Mouse (Mus musculus): Measurements from ENCODE around the gene Gpx8.
"Not testable (repeated sequence)": the region's sequence is repeated elsewhere in the genome, so short reads cannot be mapped to it uniquely, and the experiment has no call there.

Gene Gpx8

DNA sequence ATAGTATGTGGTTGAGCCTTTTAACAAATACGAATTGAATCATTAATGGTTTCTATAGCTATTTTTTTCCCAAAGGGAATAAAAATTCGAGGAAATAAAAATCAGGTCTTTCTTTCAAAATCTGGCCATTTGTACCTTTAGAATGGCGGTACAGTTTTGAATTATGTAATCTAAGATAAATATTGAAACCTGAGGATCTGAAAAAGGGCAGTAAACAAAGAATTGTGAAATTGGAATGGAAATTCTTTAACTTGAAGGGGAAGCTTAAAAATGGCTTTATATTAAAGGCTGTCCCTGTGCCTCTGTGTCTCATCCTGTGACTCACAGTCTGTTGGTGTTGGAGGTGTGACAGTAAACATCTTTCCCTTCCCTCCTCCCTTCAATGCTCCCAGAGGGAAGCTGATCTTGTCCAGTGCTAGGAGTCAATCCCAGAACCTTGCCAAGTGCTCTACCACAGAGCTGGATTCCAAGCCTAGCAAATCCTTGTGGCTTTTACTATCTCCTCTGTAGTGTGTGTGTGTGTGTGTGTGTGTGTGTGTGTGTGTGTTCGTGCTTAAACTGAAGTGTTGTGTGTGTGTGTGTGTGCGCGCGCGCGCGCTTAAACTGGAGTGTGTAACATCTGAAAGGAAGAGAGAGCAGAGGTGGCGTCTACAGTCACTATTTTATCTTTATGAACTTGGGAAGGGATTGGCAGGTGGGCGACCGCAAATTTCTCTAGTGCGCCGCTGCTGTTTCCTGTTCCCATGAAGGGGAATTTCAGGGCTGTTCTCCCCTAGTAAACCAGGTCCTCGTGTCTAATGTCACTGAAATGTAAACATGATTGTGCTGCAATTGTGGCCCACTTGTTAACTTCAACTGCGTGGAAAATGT, 22.7 kb downstream of the Gpx8 start:
- no peak for DNase-seq

DNA sequence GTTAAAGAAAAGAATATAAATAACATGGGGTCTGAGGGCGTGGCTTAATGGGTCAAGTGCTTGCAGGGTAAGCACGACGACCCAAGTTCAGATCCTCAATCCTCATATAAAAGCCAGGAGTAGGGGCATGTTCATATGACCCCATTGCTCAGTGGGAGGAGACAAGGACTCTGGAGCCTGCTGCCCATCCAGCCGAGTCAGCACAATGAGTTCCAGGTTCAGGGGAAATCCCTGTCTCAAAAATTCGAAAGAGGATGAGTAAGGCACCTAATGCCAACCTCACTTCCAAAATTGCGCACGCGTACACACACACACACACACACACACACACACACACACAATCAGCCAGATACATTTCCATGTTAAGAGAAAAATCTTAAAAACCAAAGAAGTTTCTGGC, 23.7 kb downstream of the Gpx8 start:
- DNase-seq: no peak

DNA sequence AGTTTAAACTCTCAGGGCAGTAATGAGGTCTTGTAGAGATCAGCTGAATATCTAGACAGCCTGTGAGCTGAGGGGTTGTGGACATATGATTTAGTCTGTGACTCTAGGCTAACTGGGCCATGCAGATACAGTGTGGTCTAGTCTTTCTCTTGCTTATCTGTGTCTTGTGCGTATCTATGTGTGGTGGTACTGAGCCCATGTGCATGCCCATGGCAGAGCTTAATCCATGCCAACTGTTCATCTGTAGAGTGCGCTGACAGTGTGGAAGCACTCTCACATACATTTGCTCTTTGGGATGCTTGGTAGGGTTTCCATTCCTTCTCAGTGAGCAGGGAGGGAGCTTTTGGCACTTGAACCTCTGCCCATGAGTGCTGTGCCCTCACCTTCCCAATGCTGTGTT, 24.7 kb downstream of the Gpx8 start:
- no peak for DNase-seq

DNA sequence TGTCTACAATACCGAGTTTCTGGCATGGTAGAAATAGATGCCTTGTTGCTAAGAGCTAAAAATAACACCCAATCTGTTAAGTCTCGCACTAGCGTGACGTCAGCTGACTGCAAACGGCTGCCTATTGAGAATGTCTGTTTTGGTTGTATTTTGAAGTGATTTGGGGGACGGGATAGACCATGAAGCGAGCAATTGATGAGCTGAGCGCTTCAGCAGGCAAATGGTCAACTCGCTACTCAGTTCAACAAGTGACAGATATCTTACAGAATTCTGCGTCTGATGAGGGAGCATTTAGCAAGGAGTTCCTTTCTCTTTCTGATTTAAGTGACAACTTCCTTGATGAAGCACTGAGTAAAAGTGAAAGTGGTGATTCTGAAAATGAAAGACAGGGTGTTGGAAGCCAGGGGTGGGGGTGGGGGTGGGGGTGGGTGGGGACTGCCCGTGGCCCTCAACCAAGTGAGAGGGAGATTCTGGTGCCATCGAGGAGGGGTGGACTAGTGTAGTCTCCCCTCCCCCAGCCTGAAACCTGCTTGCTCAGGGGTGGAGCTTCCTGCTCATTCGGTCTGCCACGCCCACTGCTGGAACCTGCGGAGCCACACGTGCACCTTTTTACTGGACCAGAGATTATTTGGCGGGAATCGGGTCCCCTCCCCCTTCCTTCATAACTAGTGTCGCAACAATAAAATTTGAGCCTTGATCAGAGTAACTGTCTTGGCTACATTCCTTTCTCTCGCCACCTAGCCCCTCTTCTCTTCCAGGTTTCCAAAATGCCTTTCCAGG, 32.8 kb downstream of the Gpx8 start:
- not testable (repeated sequence) for DNase-seq

DNA sequence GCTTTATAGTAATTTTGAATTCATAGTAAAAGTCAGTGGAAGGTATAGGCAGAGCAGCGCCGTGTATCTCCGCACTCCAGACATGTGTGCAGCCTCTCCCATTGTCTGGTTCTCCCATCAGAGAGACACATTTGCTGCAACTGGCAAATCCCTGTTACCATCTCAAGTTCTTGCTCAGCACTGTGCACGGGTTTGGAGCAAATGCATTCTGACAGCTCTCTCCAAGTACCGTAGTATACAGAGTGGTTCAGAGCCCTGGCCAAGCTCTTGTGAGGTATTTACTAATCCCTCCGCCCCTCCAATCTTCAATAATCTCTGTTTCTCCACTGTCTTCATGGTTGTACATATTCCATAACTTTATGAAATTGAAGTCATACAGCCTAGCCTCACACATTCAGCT, 33.5 kb downstream of the Gpx8 start:
- DNase-seq: no peak

DNA sequence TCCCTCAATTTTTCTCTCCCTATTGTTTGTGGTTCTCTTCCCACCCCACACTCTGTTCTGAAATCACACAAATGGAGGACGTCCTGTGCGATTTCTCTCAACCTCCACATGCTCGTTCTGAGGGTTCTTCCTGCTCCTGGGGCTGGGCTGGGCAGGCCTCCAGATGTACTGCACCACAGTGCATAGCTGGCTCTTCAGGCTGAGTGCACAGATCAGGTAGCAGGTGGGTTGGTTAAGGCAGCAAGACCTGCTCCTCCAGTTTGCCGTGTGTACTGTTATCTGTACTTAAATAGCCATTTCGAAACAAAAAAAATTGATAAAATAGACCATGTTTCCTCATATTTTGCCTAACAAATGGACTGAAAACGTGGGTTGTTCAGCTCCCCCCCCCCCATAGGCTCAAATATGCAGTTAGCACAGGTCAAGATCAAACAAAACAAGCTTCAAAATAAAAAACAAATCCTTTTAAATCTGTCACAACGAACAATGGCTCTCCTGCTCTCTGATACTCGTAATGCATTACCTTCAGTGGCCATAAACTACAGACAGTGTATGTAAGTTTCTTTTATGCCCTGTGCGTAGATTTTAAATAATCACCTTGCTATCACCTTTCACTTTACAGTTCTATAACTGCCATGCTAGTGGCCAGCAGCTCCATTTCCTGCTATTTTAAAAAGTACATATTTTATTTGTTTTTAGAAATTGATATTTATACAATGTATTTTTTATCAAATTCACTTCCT, 45.5 kb downstream of the Gpx8 start:
- DNase-seq: peak in 1 of 2 experiments; percentile 8

DNA sequence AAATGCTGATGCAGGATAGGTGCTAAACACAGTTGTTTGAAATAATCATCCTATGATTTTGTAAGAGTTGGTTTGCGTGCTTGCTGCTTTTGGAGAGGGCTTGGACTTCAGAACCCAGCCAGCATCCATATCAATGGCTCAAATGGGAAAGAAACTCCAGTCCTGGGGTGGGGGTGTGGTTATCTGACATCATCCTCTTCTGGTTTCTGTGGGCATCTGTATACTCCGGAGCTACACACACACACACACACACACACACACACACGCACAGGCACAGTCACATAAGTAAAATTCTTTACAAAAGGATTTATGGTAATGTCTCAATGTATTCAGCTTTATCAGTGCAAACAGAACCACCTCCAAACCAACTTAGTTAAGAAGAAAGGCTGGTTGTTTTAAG, 46.1 kb downstream of the Gpx8 start:
- DNase-seq: no peak

DNA sequence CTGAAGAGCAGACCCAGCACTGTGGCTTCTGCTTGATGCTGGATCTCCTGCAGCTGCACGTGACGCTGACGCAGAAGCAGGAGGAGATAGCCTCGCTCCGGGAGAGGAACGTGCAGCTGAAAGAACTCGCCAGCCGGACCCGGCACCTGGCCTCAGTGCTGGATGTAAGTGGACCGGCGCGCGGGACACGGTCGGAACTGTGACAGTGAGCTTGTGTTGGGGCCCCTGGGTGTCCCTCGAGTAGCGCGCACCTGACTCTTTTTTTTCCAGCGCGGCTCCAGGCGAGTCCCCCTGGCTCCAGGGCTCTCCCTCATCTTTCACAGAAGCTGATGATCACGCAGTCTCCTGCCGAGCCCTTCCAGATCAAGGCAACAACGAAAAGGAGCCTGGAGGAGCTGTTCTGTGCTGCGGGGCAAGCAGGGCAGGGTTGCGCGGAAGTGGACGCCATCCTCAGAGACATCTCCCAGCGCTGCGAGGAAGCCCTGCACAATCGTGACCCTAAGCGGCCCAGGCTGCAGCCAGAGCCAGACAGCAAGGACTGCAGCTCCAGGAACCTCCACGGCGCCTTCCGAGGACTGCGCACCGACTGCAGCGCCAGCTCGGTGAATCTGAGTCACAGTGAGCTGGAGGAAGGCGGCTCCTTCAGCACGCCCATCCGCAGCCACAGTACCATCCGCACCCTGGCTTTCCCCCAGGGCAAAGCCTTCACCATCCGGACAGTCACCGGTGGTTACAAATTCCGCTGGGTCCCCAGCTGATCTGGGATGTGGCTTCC, 47.6 kb downstream of the Gpx8 start:
- DNase-seq: peak; percentile 38 to 42

DNA sequence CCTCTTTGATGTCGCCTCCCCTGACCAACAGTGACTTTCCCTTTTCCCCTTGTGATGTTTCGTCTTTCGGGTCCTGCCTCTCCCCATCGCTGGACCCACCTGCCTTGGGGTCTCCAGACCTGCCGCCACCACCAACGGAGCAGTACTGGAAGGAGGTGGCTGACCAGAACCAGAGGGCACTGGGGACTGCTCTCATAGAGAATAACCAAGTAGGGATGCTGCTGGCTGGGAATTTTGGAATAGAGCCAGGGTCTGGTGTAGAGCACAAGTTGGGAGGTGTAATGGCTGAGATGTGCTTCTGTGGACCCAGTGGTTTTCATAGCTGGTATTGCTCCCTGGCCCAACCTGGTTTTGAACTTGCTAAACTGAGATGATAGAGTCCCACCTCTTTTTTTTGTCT, 48.8 kb downstream of the Gpx8 start:
- DNase-seq: peak; percentile 39 to 51

DNA sequence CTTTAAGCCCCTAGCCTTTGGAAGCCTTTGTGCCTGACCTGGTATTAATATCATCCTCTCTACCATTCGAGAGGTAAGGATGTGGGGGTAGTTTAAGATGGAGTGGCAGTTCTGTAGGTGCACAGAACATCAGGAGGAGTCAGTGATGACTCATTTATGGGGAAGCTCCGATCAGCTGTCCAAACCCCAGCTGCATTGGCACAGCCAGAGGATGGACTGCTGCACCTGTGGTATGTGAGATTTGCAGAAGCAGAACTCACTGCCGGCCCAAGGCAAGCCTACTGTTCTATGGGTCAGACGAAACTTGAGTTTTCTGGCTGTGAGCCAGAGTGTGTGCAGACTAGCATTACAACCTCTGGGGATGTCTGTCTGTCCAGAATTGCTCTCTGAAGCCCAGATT, 49.8 kb downstream of the Gpx8 start:
- peak in 1 of 2 experiments; percentile 9 for DNase-seq

DNA sequence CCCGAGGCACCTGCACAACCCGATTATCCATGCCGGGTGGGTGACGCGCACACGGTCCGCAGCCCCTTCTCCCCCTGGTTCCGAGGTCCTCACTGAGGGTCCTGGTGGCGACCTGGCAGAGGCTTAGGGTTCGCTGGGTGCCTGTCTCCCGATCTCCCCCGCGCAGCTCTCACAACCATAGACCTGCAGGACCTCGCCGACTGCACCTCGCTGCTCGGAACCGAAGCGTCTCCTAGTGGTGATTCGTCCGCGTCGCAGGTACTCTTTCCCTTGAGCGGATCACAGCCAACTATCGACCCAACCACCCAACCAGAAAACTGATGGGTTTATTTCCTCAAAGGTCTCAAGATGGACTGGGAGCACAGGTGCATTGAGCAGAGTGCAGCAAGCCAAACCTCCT, 52.0 kb downstream of the Gpx8 start:
- DNase-seq: peak; percentile 84 to 87

DNA sequence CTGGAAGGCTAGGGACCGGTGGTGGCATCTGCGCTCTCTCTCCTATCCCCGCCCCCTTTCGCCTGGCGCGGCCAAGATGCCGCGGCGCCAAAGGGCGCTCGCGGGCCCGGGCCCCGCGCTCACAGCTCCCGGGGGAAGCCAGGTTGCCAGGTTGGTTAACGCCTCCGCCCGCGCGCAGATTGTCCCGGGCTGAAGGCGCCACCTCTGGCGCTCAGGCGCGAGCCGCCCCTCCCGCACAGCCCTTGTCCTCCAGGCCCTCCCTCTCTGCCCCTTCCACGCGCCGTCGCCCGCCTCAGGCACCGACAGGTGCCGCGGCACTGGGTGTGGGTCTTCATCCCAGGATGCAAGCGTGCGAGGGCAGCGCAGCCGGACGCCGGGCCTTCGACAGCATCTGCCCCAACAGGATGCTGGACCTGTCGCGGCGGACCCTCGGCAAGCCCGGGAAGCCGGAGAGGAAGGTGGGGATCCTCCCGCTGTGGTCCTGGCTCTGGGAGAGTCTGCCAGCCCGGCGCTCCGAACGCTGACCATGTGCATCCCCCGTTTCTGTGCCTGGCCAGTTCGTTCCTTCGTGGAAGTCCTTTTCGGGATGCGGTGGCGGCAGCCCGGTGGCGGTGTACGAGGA, 52.6 kb downstream of the Gpx8 start, which contains the start of gene Mcidas:
TSS of gene Mcidas (plus strand) at position 315 of the 622 bp plus-strand sequence.
- peak; percentile 68 to 82 for DNase-seq

Measured in cerebellum, postnatal 10 days (tissue).